Mouse (Mus musculus) brain, adult 2 months (tissue): Measurements from ENCODE around the gene Zim1.

Experiments used
- DNase-seq: peaks from one replicate; pipeline ENCODE4 v3.0.0; 2011; ENCODE audit warnings: low read depth, low spot score

Gene Zim1

DNA sequence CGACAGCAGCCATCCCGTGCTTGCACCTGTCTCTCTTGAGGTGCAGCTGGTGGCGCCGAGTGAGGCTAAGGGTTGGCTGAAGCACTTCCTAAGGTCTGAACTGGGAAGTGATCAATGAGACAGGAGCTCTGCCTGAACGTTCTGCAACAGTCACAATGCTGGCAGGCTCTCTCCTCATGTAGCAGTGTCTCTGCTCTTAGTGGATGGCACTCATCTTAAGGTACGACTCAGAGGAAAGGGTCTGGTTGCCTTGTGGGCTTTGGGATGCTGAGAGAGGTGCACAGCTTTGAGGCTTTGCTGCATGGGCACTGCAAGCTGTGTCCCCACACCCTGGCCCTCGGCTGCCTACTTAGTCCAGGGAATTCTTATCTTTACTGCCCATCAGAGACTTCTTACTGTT, 45.0 kb downstream of the Zim1 start:
- no peak for DNase-seq

DNA sequence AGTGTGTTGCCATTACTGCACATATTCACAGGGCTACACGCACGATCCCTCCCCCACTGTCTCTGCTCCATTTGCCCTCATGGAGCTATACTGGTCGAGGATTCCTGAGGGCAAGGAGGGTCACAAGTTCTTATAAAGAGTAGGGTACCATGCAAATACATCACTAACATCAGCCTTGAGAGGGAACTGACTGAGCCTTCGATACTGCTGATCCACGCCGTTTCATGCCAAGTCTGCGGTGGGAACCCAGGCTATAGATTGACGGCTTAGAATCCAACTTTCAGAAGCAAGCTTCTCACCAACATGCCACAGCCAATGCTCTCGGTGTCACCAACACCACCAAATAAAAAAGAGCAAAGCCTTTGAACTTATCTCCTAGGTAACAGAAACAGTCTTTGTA, 45.7 kb downstream of the Zim1 start:
- DNase-seq, result no peak

DNA sequence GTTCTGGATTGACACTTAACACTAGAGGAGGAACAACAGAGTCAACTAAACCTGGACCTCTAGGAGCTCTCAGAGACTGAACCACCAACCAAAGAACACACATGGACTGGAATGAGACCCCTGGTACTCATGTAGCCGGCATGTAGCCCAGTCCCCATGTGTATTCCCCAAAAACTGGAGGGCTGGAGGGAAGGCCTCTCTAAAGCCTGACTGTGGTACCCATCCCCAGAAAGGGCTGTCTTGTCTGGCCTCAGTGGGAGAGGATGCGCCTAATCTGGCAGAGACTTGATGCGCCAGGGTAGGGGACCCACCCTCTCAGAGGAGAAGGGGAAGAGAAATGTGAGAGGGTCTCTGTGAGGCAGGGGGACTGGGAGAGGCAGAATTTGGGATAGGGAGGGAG, 50.4 kb downstream of the Zim1 start:
- no peak for DNase-seq

DNA sequence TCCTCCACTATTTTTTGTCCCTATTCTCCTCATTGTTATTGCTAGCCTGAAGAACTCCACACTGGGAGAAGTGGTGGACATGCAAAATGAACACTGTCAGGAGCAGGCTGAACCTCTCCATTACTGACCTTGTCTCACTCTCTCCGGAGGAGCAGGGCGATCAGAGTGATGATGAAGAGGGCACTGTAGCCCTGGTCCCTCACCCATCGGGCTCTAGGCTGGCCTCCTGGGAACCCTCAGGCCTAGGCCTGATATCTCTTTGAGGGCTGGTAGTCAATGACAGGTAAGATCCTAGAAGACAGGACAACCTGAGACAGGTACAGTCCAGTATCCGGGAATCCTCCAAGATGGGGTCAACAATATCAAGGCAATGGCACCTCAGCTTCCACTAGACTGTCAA, 58.2 kb downstream of the Zim1 start:
- DNase-seq, result no peak

DNA sequence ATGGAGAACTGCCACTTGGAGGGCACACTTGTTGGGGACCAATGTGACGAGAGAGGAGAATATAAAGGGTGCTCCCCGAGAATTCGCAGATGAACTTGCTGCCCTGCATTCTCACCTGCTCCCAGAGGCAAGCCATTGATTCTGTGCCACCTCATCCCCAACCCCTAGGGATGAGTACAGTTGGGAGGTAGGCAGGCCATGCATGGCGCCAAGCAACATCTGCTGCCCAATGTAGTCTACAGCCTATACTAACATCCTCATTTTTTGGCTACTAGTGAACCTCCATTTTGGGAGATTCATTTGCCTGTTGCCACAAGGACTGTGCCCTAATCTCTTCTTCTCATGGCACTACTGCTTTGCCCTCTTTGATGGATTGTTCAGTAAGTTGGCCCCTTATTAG, 59.5 kb downstream of the Zim1 start:
- no peak for DNase-seq

DNA sequence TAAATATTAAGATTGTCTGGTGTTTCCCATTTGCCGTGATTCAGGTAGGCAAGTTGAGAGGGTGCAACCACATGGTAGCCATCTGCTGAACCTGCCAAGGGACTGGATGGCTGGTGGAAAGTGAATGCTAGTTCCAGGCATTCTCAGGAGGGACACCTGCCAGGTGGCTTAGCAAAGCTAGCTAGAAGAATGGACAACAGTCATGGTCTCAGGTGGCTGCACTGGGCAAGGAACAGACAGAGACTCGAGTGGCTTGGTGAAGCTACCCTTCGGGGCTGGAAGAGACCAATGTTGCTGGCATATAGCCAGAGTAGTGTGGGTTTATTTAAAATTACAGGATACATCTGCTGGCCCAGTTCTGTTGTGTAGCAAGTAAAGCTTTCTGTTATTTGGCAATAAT, 60.4 kb downstream of the Zim1 start:
- DNase-seq, result no peak
